Mouse (Mus musculus) Patski (cell line): ENCODE data around the gene Npas3. TPM values are rescaled to one million over a fixed set of nuclear protein-coding genes. Genes with fewer than 3 reads are reported as not detected.

Source experiments
- ATAC-seq: fragments of 100-300 bp; one replicate; pipeline ENCODE4 v1.8.0; 2021
- CTCF ChIA-PET: fragments of 350-600 bp; sonication (Branson Sonifier 250); formaldehyde crosslinking; loops from one replicate; lab custom pipeline; 2022; ENCODE audit warnings: inconsistent platforms; lab: Charles Lee
- POLR2A ChIA-PET: fragments of 350-600 bp; sonication (Branson Sonifier 250); formaldehyde crosslinking; loops from one replicate; lab custom pipeline; 2022; ENCODE audit warnings: antibody characterized with exemption, inconsistent platforms; lab: Charles Lee
- DNase-seq: peaks from one replicate; pipeline ENCODE4 v3.0.0-alpha.2; 2011; ENCODE audit warnings: low read depth, low spot score
- H3K27me3 ChIP-seq: fragments of 371-371 bp; one replicate; pipeline ENCODE4 v1.5.1; 2021
- CTCF ChIP-seq: fragments of 100-300 bp; IDR thresholded peaks from one replicate; pipeline ENCODE4 v1.5.1; 2021
- in situ Hi-C: fragments of 300-500 bp; cut with MboI; formaldehyde crosslinking; loops from 3 replicates; pipeline ENCODE4 v1.11.1; 2018; ENCODE audit warnings: low pct_unique_long_range_greater_than_20kb, mixed read lengths
- polyA plus RNA-seq: library from polyadenylated mRNA; unstranded; gene quantifications from one replicate; pipeline ENCODE4 v1.2.3, GENCODE M21; 2021

Gene Npas3
- polyA plus RNA-seq, 1 experiment from 2014 or later, result 0.08 TPM

DNA sequence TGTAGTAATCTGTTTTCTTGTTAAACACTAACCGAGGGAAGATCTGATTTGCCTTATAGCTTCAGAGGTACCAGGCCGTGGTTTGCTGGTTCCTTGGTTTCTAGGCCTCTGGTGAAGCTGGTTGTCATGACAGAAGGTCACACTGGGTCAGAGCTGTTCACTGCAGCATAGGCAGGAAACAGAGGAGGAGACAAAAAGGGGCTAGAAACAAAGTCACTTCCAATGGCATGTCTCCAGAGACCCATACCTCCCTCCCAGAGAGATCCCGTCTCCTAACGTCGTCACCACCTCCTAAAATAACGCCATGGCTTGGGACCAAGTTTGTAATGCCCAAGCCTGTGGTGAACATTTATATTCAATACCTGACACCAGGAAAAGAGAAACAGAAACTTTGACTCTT, 236.4 kb downstream of the Npas3 start:
- no peak for ATAC-seq
- ChIA-PET CTCF (no interaction called here), POLR2A (no interaction called here)
- in situ Hi-C loops, result no loop called here
- TF ChIP-seq CTCF, result no peak
- DNase-seq, result no peak
- no peaks in the 10 kb centered on the region for H3K27me3 ChIP-seq

GRCm38 (mm10) chr12:53496386-53496785, 247.9 kb downstream of the Npas3 start:
- TF ChIP-seq CTCF, result no peak
- H3K27me3 ChIP-seq, result no peaks in the 10 kb centered on the region
- ATAC-seq (no peak), DNase-seq (no peak)
- in situ Hi-C loops, result no loop called here
- ChIA-PET POLR2A (no interaction called here), CTCF (no interaction called here)

GRCm38 (mm10) chr12:53514885-53515284, 266.4 kb downstream of the Npas3 start:
- DNase-seq, result no peak
- in situ Hi-C loops, result no loop called here
- H3K27me3 ChIP-seq, result no peaks in the 10 kb centered on the region
- ChIA-PET CTCF (no interaction called here), POLR2A (no interaction called here)
- TF ChIP-seq CTCF, result no peak
- no peak for ATAC-seq

DNA sequence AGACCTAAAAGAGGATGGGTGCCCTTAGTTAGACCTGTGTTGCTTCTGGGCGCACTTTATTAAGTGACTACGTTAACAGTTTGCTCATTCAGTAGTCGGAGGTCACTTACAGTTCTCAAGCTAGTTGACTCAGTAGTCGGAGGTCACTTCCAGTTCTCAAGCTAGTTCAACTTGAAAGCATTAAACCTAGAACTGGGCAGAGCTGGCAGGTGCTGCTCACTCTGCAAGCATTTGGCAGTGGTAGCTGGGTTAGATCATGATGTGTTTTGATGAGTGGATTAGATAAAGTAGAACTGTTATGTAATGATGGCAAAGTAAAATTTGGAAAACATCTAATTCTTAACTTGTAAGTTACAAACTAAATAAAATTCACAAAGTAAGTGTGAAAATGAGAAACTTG, 271.1 kb downstream of the Npas3 start:
- ChIA-PET POLR2A (interaction anchor here (1.1 kb wide), 1 partner anchor 8 kb away, joined by 3 read pairs; no protein-coding TSS in a partner anchor), CTCF (interaction anchor here (1.5 kb wide), 1 partner anchor 15 kb away, joined by 5 read pairs; no protein-coding TSS in a partner anchor)
- no peaks in the 10 kb centered on the region for H3K27me3 ChIP-seq
- no peak for TF ChIP-seq CTCF
- no peak for DNase-seq
- no peak for ATAC-seq
- in situ Hi-C loops, result no loop called here

- POLR2A ChIA-PET, result no interaction called here
- DNase-seq, result no peak
- H3K27me3 ChIP-seq, result no peaks in the 10 kb centered on the region
- ATAC-seq, result no peak
- in situ Hi-C loops, result no loop called here
- CTCF ChIA-PET, result no interaction called here
- TF ChIP-seq CTCF, result no peak
Measured at GRCm38 (mm10) chr12:53522631-53523030, 274.2 kb downstream of the Npas3 start.

DNA sequence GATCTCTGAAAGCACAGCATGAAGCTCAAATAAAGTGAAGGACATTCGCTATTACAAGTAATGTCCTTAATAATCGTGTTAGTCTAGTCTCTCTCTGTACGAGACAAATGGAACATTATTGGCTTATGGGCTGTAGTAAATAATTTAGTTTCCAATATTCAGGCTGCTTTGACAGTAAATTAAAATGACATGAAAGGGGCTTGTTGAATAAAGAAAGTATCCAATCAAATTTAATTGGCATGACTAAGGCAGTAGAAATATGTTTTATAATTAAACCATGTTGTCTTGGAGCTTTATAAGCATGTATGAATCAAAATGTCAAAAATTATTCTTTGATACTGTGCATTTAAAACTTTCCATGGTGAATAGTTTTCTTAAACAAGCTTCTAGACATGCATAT, 278.6 kb downstream of the Npas3 start:
- H3K27me3 ChIP-seq, result no peaks in the 10 kb centered on the region
- ATAC-seq (no peak), DNase-seq (no peak)
- in situ Hi-C loops, result no loop called here
- POLR2A ChIA-PET, result no interaction called here
- CTCF ChIA-PET, result no interaction called here
- no peak for TF ChIP-seq CTCF

DNA sequence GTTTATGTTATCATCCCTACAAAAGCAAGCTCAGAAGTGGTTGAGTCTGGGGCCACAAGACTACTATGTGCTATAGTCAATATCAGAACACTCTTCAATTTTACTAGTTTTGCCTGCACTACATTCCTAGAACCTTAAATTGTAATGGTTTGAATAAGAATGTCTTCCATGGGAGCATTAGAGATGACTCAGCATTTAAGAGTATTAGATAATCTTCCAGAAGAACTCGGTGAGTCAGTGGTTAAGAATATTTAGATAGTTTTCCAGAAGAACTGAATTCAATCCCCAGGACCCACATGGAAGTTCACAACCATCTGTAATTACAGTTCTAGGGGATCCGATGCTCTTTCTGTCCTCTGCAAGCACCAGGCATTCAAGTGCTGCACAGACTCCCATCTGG, 280.9 kb downstream of the Npas3 start:
- H3K27me3 ChIP-seq, result no peaks in the 10 kb centered on the region
- ChIA-PET POLR2A (no interaction called here), CTCF (no interaction called here)
- no peak for DNase-seq
- no peak for ATAC-seq
- no peak for TF ChIP-seq CTCF
- in situ Hi-C loops, result no loop called here

- TF ChIP-seq CTCF, result no peak
- in situ Hi-C loops, result no loop called here
- CTCF ChIA-PET, result no interaction called here
- POLR2A ChIA-PET, result no interaction called here
- no peak for ATAC-seq
- H3K27me3 ChIP-seq, result no peaks in the 10 kb centered on the region
- DNase-seq, result no peak
Measured at GRCm38 (mm10) chr12:53536816-53537215, 288.3 kb downstream of the Npas3 start.

DNA sequence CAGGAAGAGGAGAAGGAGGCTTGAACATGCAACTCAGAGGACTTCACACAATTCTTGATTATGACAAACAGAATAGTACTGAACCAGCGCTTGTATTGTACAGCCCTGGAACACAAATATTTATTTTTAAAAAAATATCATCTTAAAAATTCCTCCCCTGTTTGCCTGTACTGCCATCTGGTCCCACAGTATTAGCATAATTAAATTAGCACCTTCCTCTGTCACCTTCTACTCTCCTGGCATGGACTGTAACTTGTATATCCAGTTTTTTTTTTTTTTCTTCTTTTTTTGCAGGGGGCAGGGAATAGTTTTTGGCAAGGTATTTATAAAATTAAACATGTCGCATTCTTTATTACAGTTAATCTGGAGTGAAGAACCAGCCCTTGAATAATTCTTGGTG, 307.9 kb downstream of the Npas3 start:
- no peaks in the 10 kb centered on the region for H3K27me3 ChIP-seq
- in situ Hi-C loops, result no loop called here
- ATAC-seq (no peak), DNase-seq (no peak)
- ChIA-PET CTCF (no interaction called here), POLR2A (no interaction called here)
- no peak for TF ChIP-seq CTCF

- in situ Hi-C loops, result no loop called here
- ChIA-PET CTCF (no interaction called here), POLR2A (no interaction called here)
- TF ChIP-seq CTCF, result no peak
- ATAC-seq, result no peak
- DNase-seq, result no peak
- no peaks in the 10 kb centered on the region for H3K27me3 ChIP-seq
Measured at GRCm38 (mm10) chr12:53558259-53558658, 309.8 kb downstream of the Npas3 start.

DNA sequence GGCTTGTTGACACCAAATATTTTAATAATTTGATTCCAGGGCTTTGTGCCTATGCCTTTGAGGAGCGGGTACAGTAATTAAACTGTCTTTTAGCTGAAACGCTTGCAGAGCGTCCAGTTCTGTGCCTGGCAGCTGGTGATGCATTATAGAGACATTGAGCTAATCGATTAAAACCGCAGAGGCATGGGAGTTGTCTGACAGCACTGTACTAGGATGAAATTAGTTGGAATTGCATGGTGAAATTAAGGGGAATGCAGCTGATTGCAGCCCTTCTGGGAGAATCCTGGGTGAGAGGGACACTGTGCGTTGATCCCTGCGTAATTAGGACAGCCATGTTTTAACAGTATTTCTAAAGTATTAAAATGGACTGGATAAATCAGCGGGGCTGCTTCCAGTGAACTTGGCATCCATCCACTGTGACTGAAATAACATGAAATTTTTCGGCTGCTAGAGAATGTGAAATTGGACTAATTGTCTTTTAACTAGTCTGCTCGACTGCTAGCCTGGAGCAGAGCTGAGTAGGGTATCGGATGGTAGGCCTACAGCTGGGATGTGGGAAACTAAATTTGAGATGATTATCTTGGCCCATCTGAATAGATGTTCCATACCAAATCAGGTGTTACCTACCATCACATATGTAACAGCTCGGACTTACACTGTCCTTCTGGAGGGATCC, 318.4 kb downstream of the Npas3 start:
- no peaks in the 10 kb centered on the region for H3K27me3 ChIP-seq
- ATAC-seq, result no peak
- DNase-seq, result no peak
- TF ChIP-seq CTCF, result no peak
- in situ Hi-C loops, result no loop called here
- ChIA-PET CTCF (no interaction called here), POLR2A (no interaction called here)

GRCm38 (mm10) chr12:53581181-53581580, 332.7 kb downstream of the Npas3 start:
- H3K27me3 ChIP-seq, result no peaks in the 10 kb centered on the region
- ChIA-PET POLR2A (no interaction called here), CTCF (no interaction called here)
- DNase-seq, result no peak
- in situ Hi-C loops, result no loop called here
- TF ChIP-seq CTCF, result no peak
- no peak for ATAC-seq
